Mouse (Mus musculus): Measurements from ENCODE around the gene Gm28305. TPM values are rescaled to one million over a fixed set of nuclear protein-coding genes. Genes with fewer than 3 reads are reported as not detected.

Gene Gm28305
- total and polyA plus RNA-seq, 3 experiments, result not detected

DNA sequence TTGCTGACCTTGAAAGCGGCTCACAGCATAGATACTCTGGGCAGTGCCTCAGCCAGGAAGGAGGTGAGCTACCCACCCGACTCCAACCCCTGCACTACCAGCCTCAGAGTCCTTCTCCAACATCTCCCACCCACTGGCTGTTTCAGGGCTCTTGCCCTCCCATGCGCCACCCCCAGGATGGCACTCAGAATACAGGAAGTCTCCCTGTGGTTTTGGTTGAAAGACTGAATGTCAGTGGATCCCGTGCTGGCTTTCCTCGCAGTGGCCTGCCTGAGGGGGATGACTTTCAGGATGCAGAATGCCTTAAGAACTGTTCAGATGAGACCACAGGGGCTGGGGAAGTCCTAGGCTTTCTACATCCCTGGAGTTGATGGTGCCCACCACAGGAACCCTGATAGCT lies 82.6 kb downstream of the Gm28305 start:
- TF ChIP-seq CTCF (IDR thresholded peaks at IDR 0.05) (no peak), POLR2A (IDR thresholded peaks at IDR 0.05; ENCODE audit: insufficient read depth, low read depth, low read length) (no peak), EP300 (IDR thresholded peaks at IDR 0.05; ENCODE audit: insufficient read depth, low read depth, low read length) (no peak)
- 61% methylated on average over 5 of the region's 5 CpGs for WGBS
- Histone ChIP-seq H3K27ac (no peak overlapping the region), H3K9ac (ENCODE audit: low read depth, low read length) (no peak overlapping the region), H3K4me3 (no peak overlapping the region), H3K27me3 (ENCODE audit: control insufficient read depth, insufficient read depth, low read length) (no peaks in the 10 kb centered on the region), H3K4me1 (ENCODE audit: control insufficient read depth, insufficient read depth, low read length) (no peaks in the 10 kb centered on the region), H3K36me3 (ENCODE audit: control insufficient read depth, insufficient read depth, low read length) (no peaks in the 10 kb centered on the region), H3K79me2 (replicated peaks; ENCODE audit: control insufficient read depth, insufficient read depth, low read length) (no peaks in the 10 kb centered on the region)
- no peak for DNase-seq
- intact Hi-C loops (cut with DNase I), result no loop called here

DNA sequence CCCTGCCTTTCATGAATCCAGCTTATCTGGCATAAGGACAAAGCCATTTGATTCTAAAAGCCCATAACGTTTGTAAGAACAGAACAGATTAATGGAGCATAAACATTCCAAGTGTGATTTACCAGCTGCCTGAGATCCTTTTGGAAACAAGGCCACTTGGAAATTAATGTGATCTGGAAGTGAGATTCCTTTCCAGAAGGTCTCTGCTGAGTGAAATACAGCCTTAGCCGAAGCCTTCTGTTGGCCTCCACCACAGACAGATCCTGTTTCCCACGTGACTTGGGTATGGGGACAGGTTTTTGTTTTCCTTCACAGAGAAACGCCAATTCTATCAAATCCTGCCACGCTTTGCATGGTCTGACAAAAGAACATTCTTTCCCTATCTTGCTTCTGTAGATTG lies 83.2 kb downstream of the Gm28305 start:
- TF ChIP-seq POLR2A (IDR thresholded peaks at IDR 0.05; ENCODE audit: insufficient read depth, low read depth, low read length) (no peak), CTCF (IDR thresholded peaks at IDR 0.05) (no peak), EP300 (IDR thresholded peaks at IDR 0.05; ENCODE audit: insufficient read depth, low read depth, low read length) (no peak)
- Histone ChIP-seq H3K27me3 (ENCODE audit: control insufficient read depth, insufficient read depth, low read length) (no peaks in the 10 kb centered on the region), H3K9ac (ENCODE audit: low read depth, low read length) (no peak overlapping the region), H3K4me3 (no peak overlapping the region), H3K79me2 (replicated peaks; ENCODE audit: control insufficient read depth, insufficient read depth, low read length) (no peaks in the 10 kb centered on the region), H3K36me3 (ENCODE audit: control insufficient read depth, insufficient read depth, low read length) (no peaks in the 10 kb centered on the region), H3K27ac (no peak overlapping the region), H3K4me1 (ENCODE audit: control insufficient read depth, insufficient read depth, low read length) (no peaks in the 10 kb centered on the region)
- intact Hi-C loops (cut with DNase I), result no loop called here
- WGBS, result 51% methylated on average over 5 of the region's 5 CpGs
- DNase-seq, result no peak

Other genes with a start within 250 kb of the Gm28305 start
- 1 to 10 TPM; 2.4 to 2.5 TPM for gene Nphp3, start 38.1 kb upstream of the Gm28305 start, total RNA-seq (2021)
- 4.9 and 7.5 TPM in 2 replicates for gene Nphp3, start 38.1 kb upstream of the Gm28305 start, polyA plus RNA-seq (2012; rRNA removed)
- 10 to 100 TPM; 14.8 to 16.0 TPM for gene Uba5, start 22.5 kb downstream of the Gm28305 start, total RNA-seq (2021)
- 11.4 and 22.0 TPM in 2 replicates for gene Uba5, start 22.5 kb downstream of the Gm28305 start, polyA plus RNA-seq (2012; rRNA removed)
- 100 to 1,000 TPM in 1 of 2 experiments, 10 to 100 TPM in 1; 99.8 to 110 TPM for gene Acad11, start 22.7 kb downstream of the Gm28305 start, total RNA-seq (2021)
- gene Acad11, start 22.7 kb downstream of the Gm28305 start, polyA plus RNA-seq (2012; rRNA removed), result 72.8 and 135 TPM in 2 replicates
- gene Ackr4, start 86.3 kb downstream of the Gm28305 start, total RNA-seq (2021), result 1 to 10 TPM; 1.6 to 2.4 TPM
- gene Ackr4, start 86.3 kb downstream of the Gm28305 start, polyA plus RNA-seq (2012; rRNA removed), result 6.8 and 10.9 TPM in 2 replicates
- gene Dnajc13, start 222.3 kb downstream of the Gm28305 start, total RNA-seq (2021), result 10 to 100 TPM; 29.2 to 31.6 TPM
- 31.0 and 32.3 TPM in 2 replicates for gene Dnajc13, start 222.3 kb downstream of the Gm28305 start, polyA plus RNA-seq (2012; rRNA removed)